Mouse (Mus musculus): Measurements from ENCODE around the gene Ttc26. TPM values are rescaled to one million over a fixed set of nuclear protein-coding genes. Genes with fewer than 3 reads are reported as not detected.

Gene Ttc26
- polyA plus RNA-seq, 1 experiment from 2014 or later: 14.3 TPM

- Histone ChIP-seq H3K4me2 (replicated peaks; ENCODE audit: low read depth, low read length) (no peak overlapping the region), H3K27me3 (ENCODE audit: control insufficient read depth, insufficient read depth, low read length) (no peaks in the 10 kb centered on the region), H3K27ac (ENCODE audit: low read depth, low read length) (no peak overlapping the region), H3K36me3 (ENCODE audit: control insufficient read depth, insufficient read depth, low read length) (no peaks in the 10 kb centered on the region), H3K4me3 (ENCODE audit: low read depth, low read length) (no peak overlapping the region), H3K4me1 (replicated peaks; ENCODE audit: control insufficient read depth, insufficient read depth, low read length) (no peaks in the 10 kb centered on the region), H3K9ac (ENCODE audit: low read depth, low read length) (no peak overlapping the region), H3K9me3 (ENCODE audit: control insufficient read depth, low read length) (no peaks in the 10 kb centered on the region)
- 78% methylated on average over 7 of the region's 7 CpGs for WGBS
- DNase-seq (ENCODE audit: low spot score) (no peak), ATAC-seq (ENCODE audit: low FRiP score) (no peak)
Observed at GRCm38 (mm10) chr6:38344006-38344670, 37.1 kb upstream of the Ttc26 start.

- no peak for ATAC-seq (ENCODE audit: low FRiP score)
- WGBS: 58% methylated on average over 7 of the region's 7 CpGs
Observed at GRCm38 (mm10) chr6:38345796-38346195, 35.5 kb upstream of the Ttc26 start.

GRCm38 (mm10) chr6:38347875-38348274 is 33.4 kb upstream of the Ttc26 start:
- no peaks in the 10 kb centered on the region for H3K36me3 ChIP-seq (ENCODE audit: control insufficient read depth, insufficient read depth, low read length)
- H3K4me1 ChIP-seq (replicated peaks; ENCODE audit: control insufficient read depth, insufficient read depth, low read length): no peaks in the 10 kb centered on the region
- no peak overlapping the region for H3K4me2 ChIP-seq (replicated peaks; ENCODE audit: low read depth, low read length)
- 76% methylated on average over 5 of the region's 5 CpGs for WGBS
- no peak overlapping the region for H3K27ac ChIP-seq (ENCODE audit: low read depth, low read length)
- H3K27me3 ChIP-seq (ENCODE audit: control insufficient read depth, insufficient read depth, low read length): peaks cover 17% of the 10 kb centered on the region
- ATAC-seq (ENCODE audit: low FRiP score) (no peak), DNase-seq (ENCODE audit: low spot score) (no peak)
- H3K4me3 ChIP-seq (ENCODE audit: low read depth, low read length): no peak overlapping the region
- no peaks in the 10 kb centered on the region for H3K9me3 ChIP-seq (ENCODE audit: control insufficient read depth, low read length)
- no peak overlapping the region for H3K9ac ChIP-seq (ENCODE audit: low read depth, low read length)

More at GRCm38 (mm10) chr6:38345796-38346195, 35.5 kb upstream of the Ttc26 start:
- Histone ChIP-seq H3K4me2 (replicated peaks; ENCODE audit: low read depth, low read length) (no peak overlapping the region), H3K9ac (ENCODE audit: low read depth, low read length) (no peak overlapping the region), H3K27ac (ENCODE audit: low read depth, low read length) (no peak overlapping the region), H3K36me3 (ENCODE audit: control insufficient read depth, insufficient read depth, low read length) (no peaks in the 10 kb centered on the region), H3K4me1 (replicated peaks; ENCODE audit: control insufficient read depth, insufficient read depth, low read length) (no peaks in the 10 kb centered on the region), H3K4me3 (ENCODE audit: low read depth, low read length) (no peak overlapping the region), H3K27me3 (ENCODE audit: control insufficient read depth, insufficient read depth, low read length) (peaks cover 3% of the 10 kb centered on the region; the same call in 1 of the 2 replicates), H3K9me3 (ENCODE audit: control insufficient read depth, low read length) (no peaks in the 10 kb centered on the region)
- no peak for DNase-seq (ENCODE audit: low spot score)

- ATAC-seq (ENCODE audit: low FRiP score): no peak
- DNase-seq (ENCODE audit: low spot score): no peak
- H3K27ac ChIP-seq (ENCODE audit: low read depth, low read length): no peak overlapping the region
- H3K27me3 ChIP-seq (ENCODE audit: control insufficient read depth, insufficient read depth, low read length): peaks cover 27% of the 10 kb centered on the region
- no peaks in the 10 kb centered on the region for H3K9me3 ChIP-seq (ENCODE audit: control insufficient read depth, low read length)
- no peak overlapping the region for H3K4me3 ChIP-seq (ENCODE audit: low read depth, low read length)
- H3K36me3 ChIP-seq (ENCODE audit: control insufficient read depth, insufficient read depth, low read length): no peaks in the 10 kb centered on the region
- H3K4me1 ChIP-seq (replicated peaks; ENCODE audit: control insufficient read depth, insufficient read depth, low read length): 0 out of 2 replicates have a peak, but pooled peaks cover 5% of the 10 kb centered on the region
- no peak overlapping the region for H3K9ac ChIP-seq (ENCODE audit: low read depth, low read length)
- 90% methylated on average over 6 of the region's 6 CpGs for WGBS
- H3K4me2 ChIP-seq (replicated peaks; ENCODE audit: low read depth, low read length): no peak overlapping the region
Observed at GRCm38 (mm10) chr6:38348811-38349453, 32.3 kb upstream of the Ttc26 start.

- WGBS: 80% methylated on average over 9 of the region's 9 CpGs
- Histone ChIP-seq H3K27me3 (ENCODE audit: control insufficient read depth, insufficient read depth, low read length) (peaks cover 36% of the 10 kb centered on the region), H3K4me1 (replicated peaks; ENCODE audit: control insufficient read depth, insufficient read depth, low read length) (0 out of 2 replicates have a peak, but pooled peaks cover 5% of the 10 kb centered on the region), H3K4me3 (ENCODE audit: low read depth, low read length) (no peak overlapping the region), H3K36me3 (ENCODE audit: control insufficient read depth, insufficient read depth, low read length) (no peaks in the 10 kb centered on the region), H3K4me2 (replicated peaks; ENCODE audit: low read depth, low read length) (no peak overlapping the region), H3K27ac (ENCODE audit: low read depth, low read length) (no peak overlapping the region), H3K9ac (ENCODE audit: low read depth, low read length) (no peak overlapping the region), H3K9me3 (ENCODE audit: control insufficient read depth, low read length) (no peaks in the 10 kb centered on the region)
- no peak for ATAC-seq (ENCODE audit: low FRiP score)
- no peak for DNase-seq (ENCODE audit: low spot score)
Observed at GRCm38 (mm10) chr6:38349806-38350205, 31.5 kb upstream of the Ttc26 start.

- DNase-seq (ENCODE audit: low spot score): no peak
- WGBS: 52% methylated on average over 4 of the region's 4 CpGs
- Histone ChIP-seq H3K4me1 (replicated peaks; ENCODE audit: control insufficient read depth, insufficient read depth, low read length) (0 out of 2 replicates have a peak, but pooled peaks cover 5% of the 10 kb centered on the region), H3K36me3 (ENCODE audit: control insufficient read depth, insufficient read depth, low read length) (no peaks in the 10 kb centered on the region), H3K4me2 (replicated peaks; ENCODE audit: low read depth, low read length) (no peak overlapping the region), H3K4me3 (ENCODE audit: low read depth, low read length) (no peak overlapping the region), H3K27me3 (ENCODE audit: control insufficient read depth, insufficient read depth, low read length) (peaks cover 53% of the 10 kb centered on the region), H3K9ac (ENCODE audit: low read depth, low read length) (no peak overlapping the region), H3K27ac (ENCODE audit: low read depth, low read length) (no peak overlapping the region), H3K9me3 (ENCODE audit: control insufficient read depth, low read length) (no peaks in the 10 kb centered on the region)
- no peak for ATAC-seq (ENCODE audit: low FRiP score)
Observed at GRCm38 (mm10) chr6:38351930-38352329, 29.3 kb upstream of the Ttc26 start.

GRCm38 (mm10) chr6:38352451-38352850 is 28.8 kb upstream of the Ttc26 start:
- DNase-seq (ENCODE audit: low spot score) (no peak), ATAC-seq (ENCODE audit: low FRiP score) (no peak)
- H3K9me3 ChIP-seq (ENCODE audit: control insufficient read depth, low read length): no peaks in the 10 kb centered on the region
- no peak overlapping the region for H3K9ac ChIP-seq (ENCODE audit: low read depth, low read length)
- H3K4me3 ChIP-seq (ENCODE audit: low read depth, low read length): no peak overlapping the region
- 0 out of 2 replicates have a peak, but pooled peaks cover 5% of the 10 kb centered on the region for H3K4me1 ChIP-seq (replicated peaks; ENCODE audit: control insufficient read depth, insufficient read depth, low read length)
- 7% methylated on average over 10 of the region's 10 CpGs for WGBS
- H3K4me2 ChIP-seq (replicated peaks; ENCODE audit: low read depth, low read length): no peak overlapping the region
- H3K27ac ChIP-seq (ENCODE audit: low read depth, low read length): no peak overlapping the region
- H3K27me3 ChIP-seq (ENCODE audit: control insufficient read depth, insufficient read depth, low read length): peaks cover 53% of the 10 kb centered on the region
- no peaks in the 10 kb centered on the region for H3K36me3 ChIP-seq (ENCODE audit: control insufficient read depth, insufficient read depth, low read length)

GRCm38 (mm10) chr6:38353181-38353580 is 28.1 kb upstream of the Ttc26 start:
- DNase-seq (ENCODE audit: low spot score): peak; percentile 38
- no peak overlapping the region for H3K4me2 ChIP-seq (replicated peaks; ENCODE audit: low read depth, low read length)
- peak overlapping the region; percentile 9 for H3K4me3 ChIP-seq (ENCODE audit: low read depth, low read length)
- no peaks in the 10 kb centered on the region for H3K36me3 ChIP-seq (ENCODE audit: control insufficient read depth, insufficient read depth, low read length)
- 7% methylated on average over 13 of the region's 13 CpGs for WGBS
- no peak overlapping the region for H3K27ac ChIP-seq (ENCODE audit: low read depth, low read length)
- no peaks in the 10 kb centered on the region for H3K9me3 ChIP-seq (ENCODE audit: control insufficient read depth, low read length)
- H3K27me3 ChIP-seq (ENCODE audit: control insufficient read depth, insufficient read depth, low read length): peaks cover 53% of the 10 kb centered on the region
- H3K4me1 ChIP-seq (replicated peaks; ENCODE audit: control insufficient read depth, insufficient read depth, low read length): 0 out of 2 replicates have a peak, but pooled peaks cover 5% of the 10 kb centered on the region
- ATAC-seq (ENCODE audit: low FRiP score): no peak
- no peak overlapping the region for H3K9ac ChIP-seq (ENCODE audit: low read depth, low read length)

All from hindbrain, embryonic 11.5 days (tissue).